Mouse (Mus musculus): ENCODE measurements around the gene Tagap. TPM values are rescaled to one million over a fixed set of nuclear protein-coding genes. Genes with fewer than 3 reads are reported as not detected.

Tagap gene
- polyA plus RNA-seq, 1 experiment from 2014 or later = 0.53 TPM

DNA sequence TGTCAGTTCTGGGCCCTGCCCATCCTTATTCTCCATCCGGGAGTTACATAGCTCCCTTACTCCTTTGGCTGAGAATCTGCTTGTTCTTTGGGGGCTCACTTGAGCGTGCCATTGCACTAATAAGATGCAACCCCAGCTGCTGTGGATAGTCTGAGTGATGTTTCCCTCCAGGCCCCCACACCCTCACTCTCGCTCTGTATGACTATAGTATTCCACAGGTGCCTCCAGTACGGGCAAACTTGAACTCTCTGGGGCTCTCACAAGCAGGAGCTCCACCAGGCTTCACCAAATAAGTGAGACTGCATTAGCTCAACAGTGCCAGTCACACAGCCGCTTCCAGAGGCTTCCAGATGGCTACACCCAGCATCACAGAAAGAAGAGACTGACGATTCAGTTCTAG lies 37.5 kb upstream of the Tagap start:
- Histone ChIP-seq H3K27me3 (replicated peaks; ENCODE audit: control insufficient read depth, insufficient read depth, low read length) (no peaks in the 10 kb centered on the region), H3K9ac (ENCODE audit: low read depth, low read length) (no peak overlapping the region), H3K4me2 (no peak overlapping the region), H3K4me3 (ENCODE audit: low read depth, low read length) (no peak overlapping the region), H3K4me1 (replicated peaks; ENCODE audit: control insufficient read depth, insufficient read depth, low read length) (no peaks in the 10 kb centered on the region), H3K9me3 (ENCODE audit: control insufficient read depth, low read length) (no peaks in the 10 kb centered on the region), H3K36me3 (ENCODE audit: control insufficient read depth, insufficient read depth, low read length) (no peaks in the 10 kb centered on the region), H3K27ac (ENCODE audit: low read depth, low read length) (no peak overlapping the region)
- no peak for ATAC-seq (replicated peaks; ENCODE audit: low FRiP score)
- DNase-seq (ENCODE audit: low spot score) = no peak
- 81% methylated on average over 6 of the region's 6 CpGs for WGBS

GRCm38 (mm10) chr17:7889026-7889425 lies 36.8 kb upstream of the Tagap start:
- WGBS = 43% methylated on average over 9 of the region's 9 CpGs
- Histone ChIP-seq H3K36me3 (ENCODE audit: control insufficient read depth, insufficient read depth, low read length) (no peaks in the 10 kb centered on the region), H3K4me2 (no peak overlapping the region), H3K4me1 (replicated peaks; ENCODE audit: control insufficient read depth, insufficient read depth, low read length) (no peaks in the 10 kb centered on the region), H3K9me3 (ENCODE audit: control insufficient read depth, low read length) (no peaks in the 10 kb centered on the region), H3K4me3 (ENCODE audit: low read depth, low read length) (no peak overlapping the region), H3K27ac (ENCODE audit: low read depth, low read length) (no peak overlapping the region), H3K9ac (ENCODE audit: low read depth, low read length) (no peak overlapping the region), H3K27me3 (replicated peaks; ENCODE audit: control insufficient read depth, insufficient read depth, low read length) (no peaks in the 10 kb centered on the region)
- DNase-seq (ENCODE audit: low spot score) (no peak), ATAC-seq (replicated peaks; ENCODE audit: low FRiP score) (no peak)

DNA sequence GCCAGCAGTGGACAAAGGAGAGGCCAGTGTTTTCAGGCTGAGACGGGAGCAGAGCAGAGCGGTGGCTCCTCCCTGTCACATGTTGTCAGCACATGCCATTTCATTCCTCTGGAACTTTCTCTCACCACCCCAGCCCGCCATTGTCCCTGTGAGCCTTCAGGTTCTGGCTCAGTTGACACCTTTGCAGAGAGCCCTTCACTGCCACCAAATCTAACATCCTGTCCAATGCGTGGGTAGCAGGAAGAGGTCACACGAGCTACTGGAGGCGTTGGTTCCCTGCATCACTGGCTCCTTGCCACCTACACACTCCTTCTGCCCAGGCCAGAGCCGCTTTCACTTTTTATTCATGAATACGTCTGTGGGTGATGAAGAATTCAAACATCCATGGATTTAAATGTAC lies 33.1 kb upstream of the Tagap start:
- Histone ChIP-seq H3K4me2 (no peak overlapping the region), H3K27me3 (replicated peaks; ENCODE audit: control insufficient read depth, insufficient read depth, low read length) (no peaks in the 10 kb centered on the region), H3K36me3 (ENCODE audit: control insufficient read depth, insufficient read depth, low read length) (no peaks in the 10 kb centered on the region), H3K27ac (ENCODE audit: low read depth, low read length) (no peak overlapping the region), H3K4me3 (ENCODE audit: low read depth, low read length) (no peak overlapping the region), H3K4me1 (replicated peaks; ENCODE audit: control insufficient read depth, insufficient read depth, low read length) (no peaks in the 10 kb centered on the region), H3K9ac (ENCODE audit: low read depth, low read length) (no peak overlapping the region), H3K9me3 (ENCODE audit: control insufficient read depth, low read length) (no peaks in the 10 kb centered on the region)
- WGBS = 68% methylated on average over 8 of the region's 8 CpGs
- no peak for ATAC-seq (replicated peaks; ENCODE audit: low FRiP score)
- DNase-seq (ENCODE audit: low spot score) = no peak

GRCm38 (mm10) chr17:7894094-7894493 lies 31.7 kb upstream of the Tagap start:
- no peak for ATAC-seq (replicated peaks; ENCODE audit: low FRiP score)
- H3K27me3 ChIP-seq (replicated peaks; ENCODE audit: control insufficient read depth, insufficient read depth, low read length) = no peaks in the 10 kb centered on the region
- WGBS = 69% methylated on average over 3 of the region's 3 CpGs

DNA sequence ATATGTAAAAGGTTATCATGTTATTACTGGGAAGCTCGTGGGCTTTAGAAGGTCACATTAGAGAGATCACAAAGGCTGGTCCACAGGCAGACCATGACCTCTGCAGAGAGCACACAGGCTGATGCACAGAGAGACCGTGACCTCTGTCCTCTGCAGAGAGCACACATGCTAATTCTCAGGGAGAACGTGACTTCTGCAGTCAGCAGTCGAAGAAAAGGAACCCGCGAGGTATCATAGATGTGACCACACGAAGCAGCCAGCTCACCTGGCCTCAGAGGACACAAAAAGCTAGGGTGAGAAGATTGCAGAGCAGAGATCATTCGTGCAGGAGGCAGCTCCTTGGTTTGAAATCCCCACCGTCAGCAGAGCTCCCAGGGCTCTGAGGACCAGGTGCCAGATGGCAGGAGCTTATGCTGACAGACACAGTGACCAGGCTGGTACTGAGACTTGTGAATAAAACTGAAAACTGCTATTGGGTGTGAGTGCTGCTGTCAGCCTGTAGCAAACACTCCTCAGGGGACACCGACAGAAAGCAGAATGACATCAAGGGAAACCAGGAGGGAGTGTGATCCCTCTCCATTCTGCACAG lies 29.7 kb upstream of the Tagap start:
- ATAC-seq (replicated peaks; ENCODE audit: low FRiP score) = no peak
- Histone ChIP-seq H3K4me3 (ENCODE audit: low read depth, low read length) (no peak overlapping the region), H3K4me1 (replicated peaks; ENCODE audit: control insufficient read depth, insufficient read depth, low read length) (no peaks in the 10 kb centered on the region), H3K9me3 (ENCODE audit: control insufficient read depth, low read length) (no peaks in the 10 kb centered on the region), H3K27ac (ENCODE audit: low read depth, low read length) (no peak overlapping the region), H3K27me3 (replicated peaks; ENCODE audit: control insufficient read depth, insufficient read depth, low read length) (no peaks in the 10 kb centered on the region), H3K9ac (ENCODE audit: low read depth, low read length) (no peak overlapping the region), H3K4me2 (no peak overlapping the region), H3K36me3 (ENCODE audit: control insufficient read depth, insufficient read depth, low read length) (no peaks in the 10 kb centered on the region)
- WGBS = 54% methylated on average over 10 of the region's 10 CpGs
- DNase-seq (ENCODE audit: low spot score) = no peak

More at GRCm38 (mm10) chr17:7894094-7894493, 31.7 kb upstream of the Tagap start:
- Histone ChIP-seq H3K4me1 (replicated peaks; ENCODE audit: control insufficient read depth, insufficient read depth, low read length) (no peaks in the 10 kb centered on the region), H3K4me2 (no peak overlapping the region), H3K9me3 (ENCODE audit: control insufficient read depth, low read length) (no peaks in the 10 kb centered on the region), H3K36me3 (ENCODE audit: control insufficient read depth, insufficient read depth, low read length) (no peaks in the 10 kb centered on the region), H3K9ac (ENCODE audit: low read depth, low read length) (no peak overlapping the region), H3K4me3 (ENCODE audit: low read depth, low read length) (no peak overlapping the region), H3K27ac (ENCODE audit: low read depth, low read length) (no peak overlapping the region)
- no peak for DNase-seq (ENCODE audit: low spot score)

DNA sequence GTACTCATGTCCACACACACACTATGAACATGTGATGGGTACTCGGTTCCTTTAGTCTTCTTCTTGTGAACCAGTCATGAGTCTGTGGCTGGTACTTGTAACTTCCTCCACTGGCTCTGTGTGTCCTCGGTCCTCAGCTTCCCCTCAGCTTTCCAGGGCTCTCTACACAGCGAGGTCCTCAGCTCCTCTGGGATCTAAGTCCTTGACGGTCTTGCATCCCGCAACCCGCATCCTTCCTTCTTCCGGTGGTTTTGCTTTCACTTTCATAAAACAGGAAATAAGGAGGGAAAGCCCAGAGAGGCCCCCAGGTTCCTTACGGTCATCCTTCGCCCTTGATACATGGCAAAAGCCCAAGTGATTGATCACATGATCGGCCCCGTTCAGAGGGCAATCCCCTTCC lies 28.7 kb upstream of the Tagap start:
- Histone ChIP-seq H3K4me3 (ENCODE audit: low read depth, low read length) (no peak overlapping the region), H3K4me2 (peak overlapping the region; percentile 10; the same call in 1 of the 2 replicates), H3K9me3 (ENCODE audit: control insufficient read depth, low read length) (no peaks in the 10 kb centered on the region), H3K9ac (ENCODE audit: low read depth, low read length) (no peak overlapping the region), H3K27ac (ENCODE audit: low read depth, low read length) (no peak overlapping the region), H3K27me3 (replicated peaks; ENCODE audit: control insufficient read depth, insufficient read depth, low read length) (no peaks in the 10 kb centered on the region), H3K36me3 (ENCODE audit: control insufficient read depth, insufficient read depth, low read length) (no peaks in the 10 kb centered on the region), H3K4me1 (replicated peaks; ENCODE audit: control insufficient read depth, insufficient read depth, low read length) (no peaks in the 10 kb centered on the region)
- ATAC-seq (replicated peaks; ENCODE audit: low FRiP score) = no peak
- WGBS = 66% methylated on average over 11 of the region's 11 CpGs
- no peak for DNase-seq (ENCODE audit: low spot score)

- no peak overlapping the region for H3K4me2 ChIP-seq
- H3K27me3 ChIP-seq (replicated peaks; ENCODE audit: control insufficient read depth, insufficient read depth, low read length) = no peaks in the 10 kb centered on the region
- ATAC-seq (replicated peaks; ENCODE audit: low FRiP score) (no peak), DNase-seq (ENCODE audit: low spot score) (no peak)
- 74% methylated on average over 4 of the region's 4 CpGs for WGBS
- H3K4me3 ChIP-seq (ENCODE audit: low read depth, low read length) = no peak overlapping the region
- H3K36me3 ChIP-seq (ENCODE audit: control insufficient read depth, insufficient read depth, low read length) = no peaks in the 10 kb centered on the region
- H3K4me1 ChIP-seq (replicated peaks; ENCODE audit: control insufficient read depth, insufficient read depth, low read length) = no peaks in the 10 kb centered on the region
- H3K9me3 ChIP-seq (ENCODE audit: control insufficient read depth, low read length) = no peaks in the 10 kb centered on the region
- H3K27ac ChIP-seq (ENCODE audit: low read depth, low read length) = no peak overlapping the region
- no peak overlapping the region for H3K9ac ChIP-seq (ENCODE audit: low read depth, low read length)
These were observed 28.0 kb upstream of the Tagap start for GRCm38 (mm10) chr17:7897756-7898155.

DNA sequence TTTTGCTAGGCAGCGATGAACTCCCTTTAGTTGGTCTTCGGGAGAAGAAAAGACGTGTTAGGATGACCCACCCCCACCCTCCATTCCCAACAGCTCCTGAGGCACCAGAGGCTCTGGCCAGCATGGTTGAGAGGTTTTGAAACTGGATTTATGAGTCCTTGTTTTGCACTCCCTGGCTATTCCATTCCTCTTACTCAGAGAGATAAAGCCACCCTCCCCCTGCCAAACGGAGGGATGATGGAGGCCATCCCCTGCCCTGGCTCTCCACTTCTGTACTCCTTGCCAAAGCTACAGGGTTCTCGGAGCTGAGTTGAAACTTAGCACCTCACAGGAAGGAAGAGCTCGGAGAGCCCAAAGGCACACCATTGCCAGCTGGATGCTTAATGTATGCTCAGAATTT lies 26.6 kb upstream of the Tagap start:
- no peak for DNase-seq (ENCODE audit: low spot score)
- H3K27ac ChIP-seq (ENCODE audit: low read depth, low read length) = no peak overlapping the region
- no peak overlapping the region for H3K4me3 ChIP-seq (ENCODE audit: low read depth, low read length)
- H3K27me3 ChIP-seq (replicated peaks; ENCODE audit: control insufficient read depth, insufficient read depth, low read length) = no peaks in the 10 kb centered on the region
- H3K36me3 ChIP-seq (ENCODE audit: control insufficient read depth, insufficient read depth, low read length) = no peaks in the 10 kb centered on the region
- H3K9ac ChIP-seq (ENCODE audit: low read depth, low read length) = no peak overlapping the region
- no peaks in the 10 kb centered on the region for H3K4me1 ChIP-seq (replicated peaks; ENCODE audit: control insufficient read depth, insufficient read depth, low read length)
- no peak for ATAC-seq (replicated peaks; ENCODE audit: low FRiP score)
- H3K4me2 ChIP-seq = no peak overlapping the region
- H3K9me3 ChIP-seq (ENCODE audit: control insufficient read depth, low read length) = no peaks in the 10 kb centered on the region
- 69% methylated on average over 6 of the region's 6 CpGs for WGBS

- Histone ChIP-seq H3K36me3 (ENCODE audit: control insufficient read depth, insufficient read depth, low read length) (no peaks in the 10 kb centered on the region), H3K4me3 (ENCODE audit: low read depth, low read length) (no peak overlapping the region), H3K27me3 (replicated peaks; ENCODE audit: control insufficient read depth, insufficient read depth, low read length) (no peaks in the 10 kb centered on the region), H3K9ac (ENCODE audit: low read depth, low read length) (no peak overlapping the region), H3K4me2 (no peak overlapping the region), H3K4me1 (replicated peaks; ENCODE audit: control insufficient read depth, insufficient read depth, low read length) (no peaks in the 10 kb centered on the region), H3K27ac (ENCODE audit: low read depth, low read length) (no peak overlapping the region), H3K9me3 (ENCODE audit: control insufficient read depth, low read length) (no peaks in the 10 kb centered on the region)
- ATAC-seq (replicated peaks; ENCODE audit: low FRiP score) (no peak), DNase-seq (ENCODE audit: low spot score) (no peak)
- WGBS = 78% methylated on average over 4 of the region's 4 CpGs
These were observed 25.8 kb upstream of the Tagap start for GRCm38 (mm10) chr17:7899961-7900360.
